Mouse (Mus musculus) hindbrain, embryonic 11.5 days (tissue): ENCODE data around the gene Olfr702. TPM values are rescaled to one million over a fixed set of nuclear protein-coding genes. Genes with fewer than 3 reads are reported as not detected.

Experiments
- ATAC-seq: fragments of 200-750 bp; cut with Nextera tagmentation; 2 replicates; pipeline ENCODE4 v1.8.0; 2017; ENCODE audit warnings: mild to moderate bottlenecking, moderate TSS enrichment, moderate library complexity; ENCODE audit not compliant: low FRiP score
- DNase-seq: peaks from one replicate; pipeline ENCODE4 v3.0.0-alpha.2; 2015; ENCODE audit warnings: low spot score
- H3K27ac ChIP-seq: fragments of 300-500 bp; sonication (generic); 2 replicates; pipeline ENCODE4 v1.5.1; 2014; ENCODE audit warnings: mild to moderate bottlenecking, low read depth, low read length
- H3K27me3 ChIP-seq: fragments of 300-500 bp; sonication (generic); 2 replicates; pipeline ENCODE4 v1.6.1; 2014; ENCODE audit warnings: mild to moderate bottlenecking, low read length, moderate library complexity, mixed read lengths; ENCODE audit not compliant: control insufficient read depth, insufficient read depth
- H3K36me3 ChIP-seq: fragments of 300-500 bp; sonication (generic); 2 replicates; pipeline ENCODE4 v1.6.1; 2014; ENCODE audit warnings: mild to moderate bottlenecking, low read length, moderate library complexity, mixed read lengths; ENCODE audit not compliant: control insufficient read depth, insufficient read depth
- H3K4me1 ChIP-seq: fragments of 300-500 bp; sonication (generic); replicated peaks from 2 replicates; pipeline ENCODE4 v1.6.1; 2014; ENCODE audit warnings: low read length, mixed read lengths; ENCODE audit not compliant: control insufficient read depth, insufficient read depth
- H3K4me2 ChIP-seq: fragments of 300-500 bp; sonication (generic); replicated peaks from 2 replicates; pipeline ENCODE4 v1.6.1; 2014; ENCODE audit warnings: mild to moderate bottlenecking, low read depth, low read length
- H3K4me3 ChIP-seq: fragments of 300-500 bp; sonication (generic); 2 replicates; pipeline ENCODE4 v1.5.1; 2014; ENCODE audit warnings: low read depth, low read length
- H3K9ac ChIP-seq: fragments of 300-500 bp; sonication (generic); 2 replicates; pipeline ENCODE4 v1.6.1; 2014; ENCODE audit warnings: low read depth, low read length
- H3K9me3 ChIP-seq: fragments of 300-500 bp; sonication (generic); 2 replicates; pipeline ENCODE4 v1.6.1; 2016; ENCODE audit warnings: low read length; ENCODE audit not compliant: control insufficient read depth
- WGBS: fragments of 180-500 bp; shearing (Covaris S2); extraction: QIAGEN DNeasy Blood & Tissue Kit; methylation state at CpG from one replicate; pipeline ENCODE4 v1.1.7; 2014; 5-methylcytosine and 5-hydroxymethylcytosine counted together
- polyA plus RNA-seq: library from polyadenylated mRNA; unstranded; fragments of >200 nt; fragmentation: Nextera tagmentation; extraction: Ambion mirVana; gene quantifications from 2 replicates; pipeline ENCODE4 v1.2.1, GENCODE M21; 2014

Gene Olfr702
- polyA plus RNA-seq, result not detected in 2 replicates

- no peak within 1 kb of the TSS for H3K27ac ChIP-seq
- DNase-seq (no peak), ATAC-seq (no peak)
- no peaks in the 10 kb centered on the region for H3K4me1 ChIP-seq
- H3K4me3 ChIP-seq, result no peak within 1 kb of the TSS
- no peaks in the 10 kb centered on the region for H3K9me3 ChIP-seq
- no peak within 1 kb of the TSS for H3K4me2 ChIP-seq
- no peak within 1 kb of the TSS for H3K9ac ChIP-seq
- H3K36me3 ChIP-seq, result no peaks in the 10 kb centered on the region
- no peaks in the 10 kb centered on the region for H3K27me3 ChIP-seq
Observed at GRCm38 (mm10) chr7:106833793-106834192, at the start of gene Olfr702. Gene Olfr702 (minus strand): TSS chr7:106833893.

- 89% methylated on average over 3 of the region's 3 CpGs for WGBS
- no peak within 1 kb of the TSS for H3K27ac ChIP-seq
- ATAC-seq (no peak), DNase-seq (no peak)
- no peaks in the 10 kb centered on the region for H3K36me3 ChIP-seq
- no peaks in the 10 kb centered on the region for H3K27me3 ChIP-seq
- H3K9me3 ChIP-seq, result no peaks in the 10 kb centered on the region
- H3K4me2 ChIP-seq, result no peak within 1 kb of the TSS
- no peak within 1 kb of the TSS for H3K4me3 ChIP-seq
- no peak within 1 kb of the TSS for H3K9ac ChIP-seq
- H3K4me1 ChIP-seq, result no peaks in the 10 kb centered on the region
Observed at GRCm38 (mm10) chr7:106876791-106877190, 43.1 kb upstream of the Olfr702 start, which contains the start of gene Olfr705. Gene Olfr705 (minus strand): TSS chr7:106876891.

GRCm38 (mm10) chr7:106862885-106863284, 29.2 kb upstream of the Olfr702 start, which contains the start of gene Olfr704:
Gene Olfr704 (plus strand): TSS chr7:106863185.
- no peak within 1 kb of the TSS for H3K27ac ChIP-seq
- no peaks in the 10 kb centered on the region for H3K9me3 ChIP-seq
- no peaks in the 10 kb centered on the region for H3K36me3 ChIP-seq
- DNase-seq (no peak), ATAC-seq (no peak)
- H3K4me1 ChIP-seq, result no peaks in the 10 kb centered on the region
- no peak within 1 kb of the TSS for H3K4me3 ChIP-seq
- H3K4me2 ChIP-seq, result no peak within 1 kb of the TSS
- no peaks in the 10 kb centered on the region for H3K27me3 ChIP-seq
- H3K9ac ChIP-seq, result no peak within 1 kb of the TSS

- Histone ChIP-seq H3K9ac (no peak within 1 kb of the TSS), H3K36me3 (no peaks in the 10 kb centered on the region), H3K9me3 (no peaks in the 10 kb centered on the region), H3K4me2 (no peak within 1 kb of the TSS), H3K4me3 (no peak within 1 kb of the TSS), H3K4me1 (no peaks in the 10 kb centered on the region), H3K27me3 (no peaks in the 10 kb centered on the region), H3K27ac (no peak within 1 kb of the TSS)
- WGBS, result 55% methylated on average over 2 of the region's 2 CpGs
- DNase-seq (no peak), ATAC-seq (no peak)
Observed at GRCm38 (mm10) chr7:106843060-106843459, 9.4 kb upstream of the Olfr702 start, which contains the start of gene Olfr703. Gene Olfr703 (plus strand): TSS chr7:106843360.

GRCm38 (mm10) chr7:106818414-106818813, 15.3 kb downstream of the Olfr702 start:
- no peak overlapping the region for H3K9ac ChIP-seq
- no peak overlapping the region for H3K4me3 ChIP-seq
- no peak overlapping the region for H3K4me2 ChIP-seq
- H3K9me3 ChIP-seq, result no peaks in the 10 kb centered on the region
- DNase-seq, result no peak
- no peak overlapping the region for H3K27ac ChIP-seq
- no peaks in the 10 kb centered on the region for H3K4me1 ChIP-seq
- ATAC-seq, result no peak
- no peaks in the 10 kb centered on the region for H3K27me3 ChIP-seq
- no peaks in the 10 kb centered on the region for H3K36me3 ChIP-seq

- Histone ChIP-seq H3K9me3 (no peaks in the 10 kb centered on the region), H3K4me2 (no peak overlapping the region), H3K27ac (no peak overlapping the region), H3K27me3 (no peaks in the 10 kb centered on the region), H3K4me1 (no peaks in the 10 kb centered on the region), H3K9ac (no peak overlapping the region), H3K4me3 (no peak overlapping the region), H3K36me3 (no peaks in the 10 kb centered on the region)
- peak; percentile 10 for DNase-seq
- WGBS, result 72% methylated on average over 2 of the region's 2 CpGs
- no peak for ATAC-seq
Observed at GRCm38 (mm10) chr7:106815775-106816174, 17.9 kb downstream of the Olfr702 start.

- no peak for DNase-seq
- no peak for ATAC-seq
- WGBS, result 75% methylated on average over 2 of the region's 2 CpGs
- no peaks in the 10 kb centered on the region for H3K4me1 ChIP-seq
- H3K9ac ChIP-seq, result no peak within 1 kb of the TSS
- H3K4me2 ChIP-seq, result no peak within 1 kb of the TSS
- no peaks in the 10 kb centered on the region for H3K9me3 ChIP-seq
- H3K4me3 ChIP-seq, result no peak within 1 kb of the TSS
- no peaks in the 10 kb centered on the region for H3K36me3 ChIP-seq
- H3K27me3 ChIP-seq, result no peaks in the 10 kb centered on the region
- H3K27ac ChIP-seq, result no peak within 1 kb of the TSS
Observed at GRCm38 (mm10) chr7:106813829-106814228, 19.9 kb downstream of the Olfr702 start, which contains the start of gene Olfr701. Gene Olfr701 (plus strand): TSS chr7:106814129.

GRCm38 (mm10) chr7:106808734-106809133, 25.0 kb downstream of the Olfr702 start, which contains the start of gene Olfr700:
Gene Olfr700 (minus strand): TSS chr7:106808834.
- H3K27ac ChIP-seq, result no peak within 1 kb of the TSS
- H3K4me3 ChIP-seq, result no peak within 1 kb of the TSS
- H3K9me3 ChIP-seq, result no peaks in the 10 kb centered on the region
- no peak within 1 kb of the TSS for H3K4me2 ChIP-seq
- no peaks in the 10 kb centered on the region for H3K36me3 ChIP-seq
- DNase-seq (no peak), ATAC-seq (no peak)
- no peak within 1 kb of the TSS for H3K9ac ChIP-seq
- no peaks in the 10 kb centered on the region for H3K27me3 ChIP-seq
- no peaks in the 10 kb centered on the region for H3K4me1 ChIP-seq
- WGBS, result 90% methylated on average over 1 of the region's 1 CpGs

GRCm38 (mm10) chr7:106793098-106793497, 40.6 kb downstream of the Olfr702 start, which contains the start of gene Olfr699:
Gene Olfr699 (minus strand): TSS chr7:106793198.
- Histone ChIP-seq H3K36me3 (no peaks in the 10 kb centered on the region), H3K4me2 (no peak within 1 kb of the TSS), H3K4me1 (no peaks in the 10 kb centered on the region), H3K27me3 (no peaks in the 10 kb centered on the region), H3K4me3 (no peak within 1 kb of the TSS), H3K9me3 (no peaks in the 10 kb centered on the region), H3K9ac (no peak within 1 kb of the TSS), H3K27ac (no peak within 1 kb of the TSS)
- no peak for DNase-seq
- WGBS, result 91% methylated on average over 1 of the region's 1 CpGs
- ATAC-seq, result no peak
